Mouse (Mus musculus): ENCODE data around the gene Ppara. TPM values are rescaled to one million over a fixed set of nuclear protein-coding genes. Genes with fewer than 3 reads are reported as not detected.

The Ppara gene
- total and polyA plus RNA-seq, 3 experiments: 0.27 to 0.78 TPM; not detected in 1

DNA sequence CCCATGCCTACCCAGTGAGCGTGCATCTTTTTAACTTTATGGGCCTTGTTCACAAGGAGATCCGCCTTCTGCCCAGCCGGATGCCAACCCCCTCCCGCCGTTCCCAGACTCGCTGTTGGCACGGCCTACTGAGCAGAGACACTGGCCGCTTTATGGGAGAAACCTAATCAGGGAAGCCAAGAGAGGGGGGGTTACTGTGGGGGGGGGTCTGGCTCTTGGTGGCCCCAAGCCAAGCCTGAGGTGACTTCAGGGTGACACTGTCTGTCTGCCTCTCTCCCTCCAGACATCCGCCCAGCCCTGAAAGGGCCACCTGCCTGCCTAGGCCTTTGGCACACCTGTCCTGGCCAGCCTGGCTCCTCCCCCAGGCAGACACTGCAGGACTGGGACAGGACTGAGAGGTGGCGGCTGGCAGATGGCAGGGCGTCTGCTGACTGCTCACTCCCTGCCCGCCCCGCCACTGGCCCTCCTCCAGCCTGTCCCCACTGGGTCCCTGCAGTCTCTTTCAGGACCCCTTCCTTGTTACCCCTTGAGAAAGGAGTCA is 32.3 kb upstream of the Ppara start:
- TF ChIP-seq CTCF (IDR thresholded peaks at IDR 0.05 in 2 of 3, conservative IDR thresholded peaks at IDR 0.05 in 1 of 3; ENCODE audit: control insufficient read depth in 1 of 3, insufficient read depth in 1 of 3, low read depth in 2 of 3, low read length in 3 of 3, poor library complexity in 1 of 3, severe bottlenecking in 1 of 3) (no peak), NRF1 (IDR thresholded peaks at IDR 0.05; ENCODE audit: insufficient read depth, low read depth, low read length, poor library complexity, severe bottlenecking) (no peak), EP300 (IDR thresholded peaks at IDR 0.05; ENCODE audit: low read depth in 1 of 2, low read length in 2 of 2) (no peak), TCF12 (IDR thresholded peaks at IDR 0.05; ENCODE audit: low read depth, low read length) (no peak), MAX (IDR thresholded peaks at IDR 0.05; ENCODE audit: low read length) (no peak), MYB (IDR thresholded peaks at IDR 0.05; ENCODE audit: low read depth, low read length) (no peak), ETS1 (IDR thresholded peaks at IDR 0.05; ENCODE audit: low read depth, low read length) (no peak), SMC3 (IDR thresholded peaks at IDR 0.05; ENCODE audit: low read depth, low read length) (no peak), RCOR1 (IDR thresholded peaks at IDR 0.05; ENCODE audit: low read depth, low read length) (no peak), JUND (IDR thresholded peaks at IDR 0.05; ENCODE audit: low read depth, low read length) (no peak), E2F4 (IDR thresholded peaks at IDR 0.05; ENCODE audit: borderline replicate concordance, low read depth, low read length) (no peak), BHLHE40 (IDR thresholded peaks at IDR 0.05; ENCODE audit: borderline replicate concordance, low read depth, low read length) (no peak), UBTF (IDR thresholded peaks at IDR 0.05; ENCODE audit: borderline replicate concordance, insufficient read depth, low read depth, low read length) (no peak), TAL1 (IDR thresholded peaks at IDR 0.05; ENCODE audit: low read length) (no peak), ELF1 (IDR thresholded peaks at IDR 0.05; ENCODE audit: low read depth, low read length) (no peak), MXI1 (IDR thresholded peaks at IDR 0.05; ENCODE audit: low read depth, low read length) (no peak), GATA1 (IDR thresholded peaks at IDR 0.05; ENCODE audit: low read depth, low read length) (no peak), GABPA (IDR thresholded peaks at IDR 0.05; ENCODE audit: low read depth, low read length) (no peak), CHD2 (IDR thresholded peaks at IDR 0.05; ENCODE audit: low read length) (no peak)
- H3K9ac ChIP-seq (ENCODE audit: control insufficient read depth, low read depth, low read length, poor library complexity, severe bottlenecking): no peak overlapping the region
- H3K27me3 ChIP-seq (ENCODE audit: control insufficient read depth in 1 of 2, insufficient read depth in 2 of 2, low read length in 2 of 2): no peaks in the 10 kb centered on the region
- no peak for DNase-seq (ENCODE audit: low read depth, low spot score)
- no peak overlapping the region for H3K27ac ChIP-seq (ENCODE audit: control insufficient read depth, low read depth, low read length)
- H3K36me3 ChIP-seq (ENCODE audit: control insufficient read depth in 1 of 2, insufficient read depth in 2 of 2, low read length in 2 of 2): peaks cover 3 to 13% of the 10 kb centered on the region in 2 experiments
- H3K4me1 ChIP-seq (ENCODE audit: control insufficient read depth in 1 of 2, insufficient read depth in 2 of 2, low read length in 2 of 2): no peaks in the 10 kb centered on the region
- H3K79me2 ChIP-seq (ENCODE audit: control insufficient read depth, insufficient read depth, low read length, poor library complexity): no peaks in the 10 kb centered on the region
- H3K4me3 ChIP-seq (ENCODE audit: control insufficient read depth in 1 of 2, insufficient read depth in 1 of 2, low read depth in 2 of 2, low read length in 2 of 2): no peak overlapping the region
- H3K9me3 ChIP-seq (replicated peaks; ENCODE audit: insufficient read depth, low read length): no peaks in the 10 kb centered on the region

DNA sequence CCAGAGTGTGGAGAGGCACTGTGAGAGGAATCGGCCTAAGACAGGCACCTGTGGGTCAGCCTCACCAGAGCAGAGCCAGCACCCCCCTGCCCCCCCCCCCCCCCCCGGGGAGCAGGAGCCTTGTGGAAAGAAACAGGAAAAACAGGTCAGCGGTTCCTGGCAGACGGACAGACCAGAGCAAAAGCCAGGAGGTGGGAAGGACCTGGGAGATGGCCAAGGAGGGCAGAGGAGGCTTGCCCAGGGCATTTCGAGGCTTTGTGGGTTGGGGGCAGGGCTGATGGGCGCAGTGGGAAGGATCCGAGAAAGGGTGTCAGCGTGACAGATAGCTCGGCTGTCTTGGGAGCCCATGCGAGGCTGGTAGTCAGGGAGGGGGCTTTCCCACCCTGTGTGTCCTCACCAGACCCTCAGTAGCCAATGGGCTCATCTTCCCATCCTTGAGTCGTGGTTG is 31.6 kb upstream of the Ppara start:
- no peaks in the 10 kb centered on the region for H3K27me3 ChIP-seq (ENCODE audit: control insufficient read depth in 1 of 2, insufficient read depth in 2 of 2, low read length in 2 of 2)
- no peaks in the 10 kb centered on the region for H3K9me3 ChIP-seq (replicated peaks; ENCODE audit: insufficient read depth, low read length)
- no peak overlapping the region for H3K4me3 ChIP-seq (ENCODE audit: control insufficient read depth in 1 of 2, insufficient read depth in 1 of 2, low read depth in 2 of 2, low read length in 2 of 2)
- H3K4me1 ChIP-seq (ENCODE audit: control insufficient read depth in 1 of 2, insufficient read depth in 2 of 2, low read length in 2 of 2): no peaks in the 10 kb centered on the region
- no peak for DNase-seq (ENCODE audit: low read depth, low spot score)
- H3K36me3 ChIP-seq (ENCODE audit: control insufficient read depth in 1 of 2, insufficient read depth in 2 of 2, low read length in 2 of 2): peaks cover 0 to 11% of the 10 kb centered on the region in 2 experiments; a peak in 3 of 4 replicates
- no peak for TF ChIP-seq ZNF384 (IDR thresholded peaks at IDR 0.05; ENCODE audit: low read depth, low read length)
- TF ChIP-seq MYB (IDR thresholded peaks at IDR 0.05; ENCODE audit: low read depth, low read length): no peak
- TF ChIP-seq POLR2AphosphoS2 (IDR thresholded peaks at IDR 0.05; ENCODE audit: low read length): no peak
- no peak for TF ChIP-seq NELFE (IDR thresholded peaks at IDR 0.05; ENCODE audit: low read depth, low read length)
- TF ChIP-seq CHD2 (IDR thresholded peaks at IDR 0.05; ENCODE audit: low read length): no peak
- TF ChIP-seq JUND (IDR thresholded peaks at IDR 0.05; ENCODE audit: low read depth, low read length): no peak
- no peaks in the 10 kb centered on the region for H3K79me2 ChIP-seq (ENCODE audit: control insufficient read depth, insufficient read depth, low read length, poor library complexity)
- no peak overlapping the region for H3K9ac ChIP-seq (ENCODE audit: control insufficient read depth, low read depth, low read length, poor library complexity, severe bottlenecking)
- H3K27ac ChIP-seq (ENCODE audit: control insufficient read depth, low read depth, low read length): no peak overlapping the region

Measured in MEL (cell line).